Mouse (Mus musculus) lung, postnatal 10 days (tissue): ENCODE measurements around the gene Lrrc4c.

Experiments
- DNase-seq: peaks from one replicate; pipeline ENCODE4 v3.0.0; 2021

Gene Lrrc4c

DNA sequence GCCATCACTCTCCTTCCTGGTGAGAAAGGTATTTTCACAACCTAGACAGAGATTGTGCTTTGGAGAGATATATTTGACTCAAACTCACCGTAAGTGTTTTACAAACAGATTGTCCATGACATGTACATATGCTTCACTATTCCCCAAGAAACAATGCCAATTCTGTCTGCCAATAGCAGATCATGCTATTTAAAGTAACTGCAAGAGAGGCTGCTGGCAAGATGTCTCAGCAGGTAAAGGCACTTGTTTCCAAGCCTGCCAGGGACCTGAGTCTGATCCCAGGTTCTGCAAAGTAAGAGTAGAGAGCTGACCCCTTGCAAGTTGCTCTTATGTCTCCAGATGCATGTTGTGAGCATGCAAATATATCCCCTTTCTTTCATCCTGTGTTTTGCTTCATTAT, 558.1 kb downstream of the Lrrc4c start:
- no peak for DNase-seq

DNA sequence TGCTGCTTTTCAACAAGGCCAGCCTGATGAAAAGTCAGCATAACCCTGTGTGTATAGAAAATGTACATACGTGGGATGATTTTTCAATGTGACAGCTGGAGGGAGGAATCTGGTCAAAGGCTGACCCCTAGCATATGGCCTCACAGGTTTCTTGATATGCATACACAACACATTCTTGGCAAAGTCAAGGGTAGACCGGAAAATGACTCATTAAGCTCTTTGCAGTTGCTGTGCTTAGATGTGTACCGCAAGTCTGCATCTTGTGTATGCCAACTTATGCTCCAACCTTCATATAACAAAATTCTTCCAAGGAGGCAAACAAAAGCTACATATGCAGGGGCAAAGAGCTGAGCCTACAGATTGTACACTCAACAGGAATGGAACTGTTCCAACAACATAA, 631.6 kb downstream of the Lrrc4c start:
- no peak for DNase-seq

GRCm38 (mm10) chr2:96999521-96999920, 681.6 kb downstream of the Lrrc4c start:
- DNase-seq: no peak

DNA sequence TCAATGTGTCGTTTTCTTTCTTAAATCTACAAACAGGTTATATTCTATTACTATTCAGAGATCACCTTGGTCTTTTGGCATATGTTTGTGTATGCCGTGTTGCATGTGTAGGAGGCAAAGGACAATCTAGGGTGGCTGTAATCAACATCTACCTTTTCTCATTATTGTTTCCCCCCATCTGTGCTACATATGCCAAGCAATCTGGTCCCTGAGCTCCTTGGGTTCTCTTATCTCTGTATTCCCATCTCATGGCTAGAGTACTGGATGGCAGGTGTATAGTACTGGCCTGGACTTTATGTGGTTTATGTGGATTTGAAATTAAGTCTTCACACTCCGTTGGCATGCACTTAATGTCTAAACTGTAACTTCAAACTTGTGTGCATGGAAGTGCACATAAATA, 700.4 kb downstream of the Lrrc4c start:
- DNase-seq: no peak

DNA sequence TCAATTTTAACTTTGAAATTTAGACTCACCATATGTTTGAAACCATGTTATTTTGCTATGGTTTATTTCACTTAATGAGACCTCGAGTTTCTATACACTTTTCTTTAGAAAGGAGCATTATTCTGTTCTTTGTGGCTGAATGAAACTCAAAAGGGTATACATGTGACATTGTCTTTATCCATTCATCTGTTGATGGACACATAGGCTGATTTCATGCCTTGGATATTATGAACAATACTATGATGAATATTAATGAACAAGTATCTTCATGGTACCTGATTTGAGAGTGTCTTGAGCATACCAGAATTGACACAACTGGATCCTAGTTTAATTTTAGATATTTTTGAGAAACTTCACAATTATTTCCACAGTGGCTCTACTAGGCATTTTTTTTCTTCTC, 709.0 kb downstream of the Lrrc4c start:
- DNase-seq: no peak

GRCm38 (mm10) chr2:97027585-97027984, 709.6 kb downstream of the Lrrc4c start:
- DNase-seq: no peak

DNA sequence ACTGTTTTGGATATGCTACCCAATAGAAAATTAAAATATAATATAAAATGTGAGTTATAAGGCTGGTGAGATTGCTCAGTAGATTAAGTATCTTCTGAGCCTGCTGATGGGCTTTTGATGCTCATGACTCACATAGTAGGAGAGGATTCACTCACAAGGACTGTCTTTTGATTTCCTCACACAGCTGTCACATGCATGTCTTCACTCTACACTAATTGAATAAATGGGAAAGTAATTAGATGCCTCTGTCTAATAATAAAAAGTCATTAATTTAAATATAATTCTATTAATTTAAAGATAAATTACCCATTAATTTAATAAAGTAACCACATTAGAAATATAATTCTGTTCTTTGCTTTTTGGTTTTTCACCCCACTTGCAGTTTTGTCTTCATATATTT, 718.4 kb downstream of the Lrrc4c start:
- no peak for DNase-seq

DNA sequence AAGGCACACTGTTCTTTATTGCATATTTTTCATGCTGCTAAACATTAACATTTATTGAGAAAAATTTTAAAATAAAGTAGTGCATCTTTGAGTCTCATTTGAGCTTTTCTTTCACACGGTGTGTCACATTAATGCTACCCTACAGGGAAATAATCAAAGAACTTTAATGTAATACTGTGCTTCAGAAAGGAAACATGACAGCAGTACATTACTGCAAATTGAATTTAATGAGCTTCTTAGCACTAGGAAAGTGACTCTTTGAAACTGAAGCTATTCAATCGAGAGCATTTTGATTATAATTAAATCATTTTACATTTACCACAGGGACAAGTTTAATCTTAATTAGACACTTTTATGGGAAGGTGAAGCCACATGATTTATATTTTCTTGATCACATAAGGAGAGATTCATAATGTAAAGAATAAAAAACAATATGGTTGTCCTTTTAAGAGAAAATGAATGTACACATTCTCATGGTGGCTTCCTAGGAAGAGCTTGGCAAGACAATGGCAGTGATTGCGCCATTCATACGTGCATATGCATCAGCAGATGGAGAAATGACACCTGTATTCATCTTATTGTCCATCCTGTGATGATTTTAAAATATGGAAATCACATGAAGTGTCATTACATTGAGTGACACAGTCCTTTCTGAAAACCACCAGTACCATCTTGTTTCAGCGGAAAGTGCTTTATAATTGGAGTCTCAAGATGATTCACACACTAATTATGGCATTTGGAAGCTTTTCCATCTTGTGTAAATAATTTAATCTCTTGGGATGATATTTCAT, 719.2 kb downstream of the Lrrc4c start:
- no peak for DNase-seq

DNA sequence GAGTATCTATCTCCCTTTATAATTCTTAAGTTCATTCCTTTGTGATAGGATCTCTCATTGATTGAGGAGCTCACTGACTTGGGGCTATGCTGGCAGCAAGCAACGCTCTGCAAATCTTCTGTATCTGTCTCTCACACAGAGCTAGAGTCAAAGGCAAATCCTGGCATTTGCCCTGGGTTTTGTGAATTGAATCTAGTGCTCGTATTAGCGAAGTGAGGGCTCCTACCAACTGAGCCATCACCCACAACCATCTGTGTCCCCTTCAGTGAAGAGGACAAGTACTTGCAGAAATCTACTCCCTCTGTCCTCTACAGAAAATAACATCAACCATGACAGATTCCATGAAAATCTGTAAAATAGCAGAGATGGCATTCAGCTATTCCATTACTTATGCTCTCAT, 726.0 kb downstream of the Lrrc4c start:
- DNase-seq: no peak

- no peak for DNase-seq
These were observed 727.7 kb downstream of the Lrrc4c start for GRCm38 (mm10) chr2:97045628-97046027.

GRCm38 (mm10) chr2:97080156-97080555, 762.2 kb downstream of the Lrrc4c start:
- DNase-seq: no peak

DNA sequence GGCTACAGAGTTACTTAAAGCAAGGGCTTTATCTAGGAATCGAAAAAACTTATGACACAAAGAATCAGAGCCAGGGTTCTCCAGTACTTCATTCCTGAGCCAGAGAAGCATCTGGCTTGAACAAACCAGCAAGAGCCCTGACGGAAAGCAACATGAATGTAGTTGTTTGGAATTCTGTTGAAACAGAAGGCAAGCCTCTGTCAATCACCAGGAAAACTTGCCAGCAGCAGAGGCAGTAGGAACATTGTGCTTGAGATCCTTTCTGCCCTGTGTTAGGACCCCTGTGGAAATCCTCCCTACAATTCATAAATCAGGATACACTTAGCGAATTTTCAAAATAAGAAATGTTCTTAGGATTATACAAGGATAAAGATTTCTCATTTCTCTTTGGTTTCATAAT, 780.0 kb downstream of the Lrrc4c start:
- no peak for DNase-seq

GRCm38 (mm10) chr2:97103398-97104162, 785.6 kb downstream of the Lrrc4c start:
- no peak for DNase-seq

DNA sequence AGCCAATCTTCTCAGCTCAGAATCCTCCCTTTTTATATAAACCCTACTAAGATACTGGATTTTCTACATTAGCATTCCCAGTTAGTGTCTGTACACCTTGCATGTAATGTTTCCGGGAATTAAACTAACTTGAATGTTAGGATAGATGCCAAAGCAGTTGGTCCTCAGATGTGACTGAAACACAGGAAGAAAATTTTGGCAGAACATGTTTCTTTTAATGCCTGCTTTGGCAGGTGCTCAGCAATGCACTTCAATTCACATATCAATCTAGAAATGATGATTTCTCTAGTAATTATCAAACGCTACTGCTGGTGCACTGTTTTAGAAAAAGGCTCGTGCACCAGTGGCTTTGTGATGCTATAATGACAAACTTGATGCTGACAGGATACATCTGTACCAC, 806.3 kb downstream of the Lrrc4c start:
- no peak for DNase-seq

- no peak for DNase-seq
These were observed 820.5 kb downstream of the Lrrc4c start for GRCm38 (mm10) chr2:97138454-97138853.

- no peak for DNase-seq
These were observed 833.7 kb downstream of the Lrrc4c start for GRCm38 (mm10) chr2:97151626-97152194.

DNA sequence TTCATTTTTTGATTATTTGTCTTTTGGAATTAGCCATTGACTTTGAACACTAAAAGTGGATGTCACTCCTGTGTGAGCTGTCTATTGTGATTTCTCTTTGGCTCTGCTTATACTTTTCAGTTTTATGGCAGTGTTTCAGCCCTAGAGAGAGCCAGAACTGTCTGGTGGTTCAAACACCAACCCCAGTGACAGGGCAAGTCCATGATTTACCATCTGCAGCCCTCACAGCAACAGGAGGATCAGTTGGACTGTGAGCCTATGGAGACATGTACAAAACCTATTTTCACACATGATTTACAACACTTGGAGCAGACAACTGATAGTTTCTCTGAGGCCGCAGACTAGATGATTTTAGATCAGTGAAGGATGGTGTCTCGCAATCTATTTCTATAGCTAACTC, 847.8 kb downstream of the Lrrc4c start:
- no peak for DNase-seq

GRCm38 (mm10) chr2:97178399-97178798, 860.4 kb downstream of the Lrrc4c start:
- DNase-seq: no peak

GRCm38 (mm10) chr2:97196968-97197606, 879.1 kb downstream of the Lrrc4c start:
- no peak for DNase-seq

- no peak for DNase-seq
These were observed 915.0 kb downstream of the Lrrc4c start for GRCm38 (mm10) chr2:97232966-97233365.

DNA sequence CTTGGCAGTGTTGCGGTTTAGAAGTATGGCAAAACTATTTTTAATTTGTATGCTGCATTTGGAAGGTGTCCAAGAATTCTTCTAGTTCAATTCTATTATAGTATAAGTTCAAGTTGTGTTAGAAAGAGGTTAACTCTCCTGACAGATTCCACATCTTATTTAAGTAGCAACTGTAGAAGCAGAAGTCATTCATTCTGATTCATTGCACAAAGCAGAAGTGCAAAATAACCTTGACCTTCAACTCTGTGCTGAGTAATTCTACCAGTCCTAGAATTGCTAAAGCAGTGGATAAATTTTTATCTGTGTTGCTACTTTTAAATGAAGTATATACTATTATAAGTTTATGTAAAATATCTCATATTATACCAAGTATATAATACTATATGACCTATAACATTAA, 916.1 kb downstream of the Lrrc4c start:
- no peak for DNase-seq

DNA sequence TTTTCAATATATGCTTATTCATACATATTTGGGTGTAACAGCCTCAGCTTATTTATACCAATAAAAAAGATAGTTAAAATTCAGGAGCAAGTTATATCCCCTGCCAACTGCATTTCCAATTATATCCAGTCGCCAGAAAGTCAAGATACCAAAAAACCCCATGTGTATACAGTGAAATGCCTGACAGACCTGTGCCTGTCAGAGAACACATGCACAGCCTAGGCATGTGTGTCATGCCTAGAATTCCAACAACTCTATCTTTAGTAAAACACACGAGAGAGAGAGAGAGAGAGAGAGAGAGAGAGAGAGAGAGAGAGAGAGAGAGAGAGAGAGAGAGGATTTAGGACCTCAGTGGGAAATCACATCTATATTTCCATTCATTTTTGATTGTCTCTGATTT, 956.7 kb downstream of the Lrrc4c start:
- no peak for DNase-seq

GRCm38 (mm10) chr2:97284986-97285385, 967.0 kb downstream of the Lrrc4c start:
- DNase-seq: no peak

DNA sequence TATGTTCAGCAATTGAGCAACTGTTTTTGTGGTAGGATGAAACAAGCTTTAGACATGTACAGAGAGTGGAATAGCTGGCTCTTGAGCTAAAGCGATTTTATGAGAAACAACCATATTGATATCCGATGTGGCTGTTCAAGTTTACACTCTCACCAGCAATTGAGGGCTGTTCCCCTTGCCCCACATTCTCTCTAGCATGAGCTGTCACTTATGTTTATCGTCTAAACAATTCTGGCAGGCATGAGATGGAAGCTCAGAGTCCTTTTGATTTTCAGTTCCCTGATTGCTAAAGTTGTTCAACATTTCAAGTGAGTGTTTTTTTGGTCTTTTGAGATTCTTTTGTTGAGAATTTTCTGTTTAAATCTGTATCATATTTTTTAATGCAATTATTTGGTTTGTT, 976.2 kb downstream of the Lrrc4c start:
- DNase-seq: no peak
